Mouse (Mus musculus) bone marrow, adult 2 months (tissue): Measurements from ENCODE around the gene Tk1.

ENCODE experiments used
- CTCF ChIP-seq: fragments of 200-500 bp; IDR thresholded peaks from 2 replicates; pipeline ENCODE4 v1.5.1; 2011; ENCODE audit warnings: low read length, control low read depth; ENCODE audit not compliant: control insufficient read depth, insufficient read depth
- POLR2A ChIP-seq: fragments of 200-500 bp; IDR thresholded peaks from 2 replicates; pipeline ENCODE4 v1.6.1; 2011; ENCODE audit warnings: low read depth, mild to moderate bottlenecking, control low read depth, low read length, borderline replicate concordance; ENCODE audit not compliant: control insufficient read depth

GRCm38 (mm10) chr11:117797511-117798159, 28.3 kb downstream of the Tk1 start, which contains the start of gene 6030468B19Rik:
- TF ChIP-seq CTCF: no peak
- TF ChIP-seq POLR2A: peak; percentile 69
